Mouse (Mus musculus) liver, embryonic 13.5 days (tissue): ENCODE results near the gene Gpn1. TPM values are rescaled to one million over a fixed set of nuclear protein-coding genes. Genes with fewer than 3 reads are reported as not detected.
"Not testable (repeated sequence)": the region's sequence is repeated elsewhere in the genome, so short reads cannot be mapped to it uniquely, and the experiment has no call there.

Source experiments
- ATAC-seq: fragments of 200-750 bp; cut with Nextera tagmentation; 2 replicates; pipeline ENCODE4 v1.8.0; 2017; ENCODE audit warnings: low read depth, mild to moderate bottlenecking, moderate number of reproducible peaks, moderate library complexity
- DNase-seq: peaks from one replicate; pipeline ENCODE4 v3.0.0; 2022
- H3K27ac ChIP-seq: fragments of 300-500 bp; sonication (generic); 2 replicates; pipeline ENCODE4 v1.5.1; 2015; ENCODE audit warnings: moderate library complexity, mild to moderate bottlenecking, inconsistent platforms
- H3K27me3 ChIP-seq: fragments of 300-500 bp; sonication (generic); 2 replicates; pipeline ENCODE4 v1.6.1; 2015; ENCODE audit warnings: mild to moderate bottlenecking, inconsistent platforms
- H3K36me3 ChIP-seq: fragments of 300-500 bp; sonication (generic); 2 replicates; pipeline ENCODE4 v1.6.1; 2015; ENCODE audit warnings: mild to moderate bottlenecking, inconsistent platforms
- H3K4me1 ChIP-seq: fragments of 300-500 bp; sonication (generic); replicated peaks from 2 replicates; pipeline ENCODE4 v1.6.1; 2015; ENCODE audit warnings: inconsistent platforms
- H3K4me2 ChIP-seq: fragments of 300-500 bp; sonication (generic); 2 replicates; pipeline ENCODE4 v1.6.1; 2015; ENCODE audit warnings: inconsistent platforms, mild to moderate bottlenecking, moderate library complexity
- H3K4me3 ChIP-seq: fragments of 300-500 bp; sonication (generic); replicated peaks from 2 replicates; pipeline ENCODE4 v1.5.1; 2015; ENCODE audit warnings: mild to moderate bottlenecking, inconsistent platforms
- H3K9ac ChIP-seq: fragments of 300-500 bp; sonication (generic); 2 replicates; pipeline ENCODE4 v1.6.1; 2015; ENCODE audit warnings: mild to moderate bottlenecking, inconsistent platforms
- H3K9me3 ChIP-seq: fragments of 300-500 bp; sonication (generic); replicated peaks from 2 replicates; pipeline ENCODE4 v1.6.1; 2016; ENCODE audit warnings: inconsistent platforms
- WGBS: fragments of 180-500 bp; shearing (Covaris S2); methylation state at CpG from one replicate; pipeline ENCODE4 v1.1.7; 2015; ENCODE audit not compliant: insufficient replicate concordance; 5-methylcytosine and 5-hydroxymethylcytosine counted together
- polyA plus RNA-seq: library from polyadenylated mRNA; unstranded; fragments of >200 nt; fragmentation: Nextera tagmentation; extraction: Ambion mirVana; gene quantifications from 2 replicates; pipeline ENCODE4 v1.2.1, GENCODE M21; 2015

Gene Gpn1
- polyA plus RNA-seq, 1 experiment from 2014 or later = 26.3 TPM

DNA sequence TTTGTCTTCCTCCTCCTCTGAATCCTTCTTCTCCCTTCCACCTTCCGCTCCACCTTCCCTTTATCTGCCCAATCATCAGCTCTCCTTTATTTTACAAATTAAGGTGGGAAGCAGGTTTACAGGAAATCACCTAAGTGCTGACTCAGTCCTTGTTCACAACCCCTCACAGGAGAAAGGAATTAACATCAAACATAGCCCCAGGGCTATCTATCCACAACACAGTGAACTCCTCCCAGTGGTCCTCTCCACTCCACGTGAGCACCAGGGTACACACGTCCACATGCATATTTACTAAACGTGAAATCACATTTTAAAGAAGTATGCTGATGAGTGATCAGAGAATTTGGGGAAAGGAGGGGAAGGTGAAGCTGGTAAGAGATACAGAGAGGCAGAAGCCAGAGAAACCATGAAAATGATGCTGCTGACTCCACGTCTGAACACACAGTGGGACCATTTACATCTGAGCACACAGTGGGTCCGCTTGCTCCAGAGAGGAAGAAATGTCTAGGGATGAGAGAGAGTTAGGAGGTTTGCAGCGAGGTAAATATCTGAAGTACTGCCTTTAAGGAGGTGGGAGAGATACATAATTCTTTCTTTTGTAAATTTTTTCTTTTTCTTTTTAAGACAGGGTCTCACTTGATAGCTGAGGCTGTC is 5.3 kb upstream of the Gpn1 start:
- whole genome bisulfite sequencing = 55% methylated on average over 7 of the region's 7 CpGs
- ATAC-seq = no peak

DNA sequence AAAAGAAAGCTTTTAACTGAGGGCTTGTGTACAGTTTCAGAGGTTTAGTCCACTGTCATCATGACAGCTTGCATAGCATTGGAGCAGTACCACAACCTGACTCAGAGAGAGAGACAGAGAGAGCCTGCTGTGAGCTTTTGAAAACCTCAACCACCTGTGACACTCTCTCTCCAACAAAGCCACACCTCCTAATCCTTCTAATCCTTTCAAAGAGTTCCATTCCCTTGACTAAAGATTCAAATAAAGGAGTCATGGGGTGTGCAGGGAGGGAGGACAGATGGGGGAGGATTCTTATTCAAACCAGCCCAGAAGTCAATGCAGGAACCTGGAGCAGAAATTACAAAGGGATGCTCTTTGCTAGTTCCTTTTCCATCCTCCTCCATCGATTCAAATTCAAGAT is 2.5 kb upstream of the Gpn1 start:
- no peaks in the 10 kb centered on the region for H3K9me3 ChIP-seq
- peaks cover 10% of the 10 kb centered on the region for H3K27me3 ChIP-seq
- no peak for ATAC-seq

More for the DNA sequence above, 5.3 kb upstream of the Gpn1 start:
- no peak overlapping the region for H3K4me3 ChIP-seq
- H3K9ac ChIP-seq = no peak overlapping the region
- no peaks in the 10 kb centered on the region for H3K9me3 ChIP-seq
- no peak overlapping the region for H3K27ac ChIP-seq
- H3K27me3 ChIP-seq = peaks cover 10% of the 10 kb centered on the region
- no peaks in the 10 kb centered on the region for H3K36me3 ChIP-seq
- no peak for DNase-seq
- peaks cover 5% of the 10 kb centered on the region for H3K4me1 ChIP-seq
- no peak overlapping the region for H3K4me2 ChIP-seq

DNA sequence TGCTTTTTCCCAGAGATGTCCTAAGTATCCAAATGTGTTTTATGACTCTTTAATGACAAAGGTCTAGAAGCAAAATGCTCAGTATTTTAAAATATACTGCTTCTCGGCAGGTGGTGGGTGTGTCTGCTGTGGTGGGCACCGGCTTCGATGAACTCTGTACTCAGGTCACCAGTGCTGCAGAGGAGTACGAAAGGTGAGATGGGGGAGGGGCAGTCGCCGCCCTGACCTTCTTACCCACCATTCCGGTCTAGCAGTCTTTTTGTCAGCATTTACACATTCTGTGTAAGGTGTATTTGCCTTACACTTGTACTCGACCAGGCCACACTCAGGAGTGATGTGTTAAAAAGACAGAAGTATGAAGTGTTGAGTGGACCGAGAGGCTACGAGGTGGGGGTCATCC is 10.3 kb downstream of the Gpn1 start:
- Histone ChIP-seq H3K9ac (no peak overlapping the region), H3K9me3 (no peaks in the 10 kb centered on the region), H3K27ac (no peak overlapping the region), H3K27me3 (no peaks in the 10 kb centered on the region), H3K4me2 (no peak overlapping the region), H3K4me1 (0 out of 2 replicates have a peak, but pooled peaks cover 4% of the 10 kb centered on the region), H3K36me3 (peaks cover 87% of the 10 kb centered on the region), H3K4me3 (no peak overlapping the region)
- ATAC-seq (no peak), DNase-seq (no peak)
- 81% methylated on average over 10 of the region's 10 CpGs for WGBS

More for the DNA sequence above, 2.5 kb upstream of the Gpn1 start:
- Histone ChIP-seq H3K36me3 (peaks cover 11% of the 10 kb centered on the region), H3K9ac (no peak overlapping the region), H3K27ac (no peak overlapping the region), H3K4me2 (no peak overlapping the region), H3K4me1 (peaks cover 17% of the 10 kb centered on the region), H3K4me3 (no peak overlapping the region)
- 66% methylated on average over 1 of the region's 1 CpGs for WGBS
- DNase-seq = no peak

GRCm38 (mm10) chr5:31512481-31512880 is 17.9 kb downstream of the Gpn1 start:
- H3K9me3 ChIP-seq = no peaks in the 10 kb centered on the region
- H3K4me2 ChIP-seq = no peak overlapping the region
- no peaks in the 10 kb centered on the region for H3K27me3 ChIP-seq
- no peak overlapping the region for H3K9ac ChIP-seq
- H3K27ac ChIP-seq = no peak overlapping the region
- no peak overlapping the region for H3K4me3 ChIP-seq
- H3K36me3 ChIP-seq = peaks cover 89% of the 10 kb centered on the region
- ATAC-seq = no peak
- WGBS = 25% methylated on average over 1 of the region's 1 CpGs
- DNase-seq = no peak
- no peaks in the 10 kb centered on the region for H3K4me1 ChIP-seq

DNA sequence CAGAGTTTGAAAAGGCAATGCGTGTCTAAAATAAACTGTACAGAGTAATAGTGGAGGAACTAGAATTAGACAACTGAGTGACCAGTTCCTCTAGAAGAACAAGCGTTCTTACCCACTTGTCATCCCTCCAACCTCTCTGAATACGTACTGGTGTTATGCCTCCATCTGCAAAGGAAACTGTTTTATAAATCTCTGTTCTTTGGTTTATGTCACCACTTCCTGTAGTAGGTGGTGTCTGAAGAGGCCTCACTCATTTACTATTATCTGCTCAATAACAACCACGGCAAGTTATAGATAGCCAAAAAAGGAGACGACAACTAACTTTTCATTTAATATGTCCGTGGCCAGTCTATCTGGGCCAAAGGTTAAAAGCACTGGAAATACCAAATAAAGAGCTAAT is 26.0 kb downstream of the Gpn1 start:
- Histone ChIP-seq H3K4me3 (no peak overlapping the region), H3K4me1 (peaks cover 7% of the 10 kb centered on the region), H3K9me3 (no peaks in the 10 kb centered on the region), H3K4me2 (no peak overlapping the region), H3K36me3 (peaks cover 66% of the 10 kb centered on the region), H3K27ac (no peak overlapping the region), H3K27me3 (no peaks in the 10 kb centered on the region), H3K9ac (no peak overlapping the region)
- no peak for DNase-seq
- WGBS = 76% methylated on average over 6 of the region's 6 CpGs
- ATAC-seq = no peak

DNA sequence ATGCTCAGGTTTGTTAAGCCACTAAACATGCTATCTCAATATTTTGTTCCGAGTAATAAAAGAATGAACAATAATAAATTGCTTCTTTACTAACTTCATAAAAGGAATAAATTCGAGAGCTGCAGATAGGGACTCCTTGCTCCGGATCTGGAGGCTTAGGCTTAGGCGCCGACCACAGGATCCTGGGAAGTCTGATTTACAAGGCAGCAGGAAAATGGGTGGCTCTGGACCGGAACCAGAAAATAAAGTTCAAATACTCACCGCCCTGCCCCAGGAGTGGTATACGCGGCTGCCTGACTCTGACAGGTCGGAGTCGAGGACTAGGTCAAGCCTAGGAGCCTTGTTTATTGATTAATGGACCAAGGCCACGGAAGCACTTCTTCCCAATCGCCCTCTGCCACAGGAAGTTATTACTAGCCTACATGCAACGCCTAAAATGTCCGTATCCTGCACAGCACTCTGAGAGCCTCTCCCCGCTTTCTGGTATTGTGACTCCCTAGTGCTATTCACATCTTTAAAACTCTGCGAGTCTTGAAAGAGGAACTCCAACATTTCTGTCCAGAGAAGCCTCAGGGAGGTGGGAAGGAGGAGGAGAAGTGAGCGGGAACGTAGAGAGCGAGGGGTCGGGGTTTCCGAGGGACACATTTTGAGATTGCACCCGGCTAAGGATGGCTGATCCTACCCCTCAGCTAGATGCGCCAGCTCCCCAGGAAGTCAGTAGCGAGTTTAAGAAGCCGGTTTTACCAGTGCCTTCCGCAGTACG is 32.0 kb downstream of the Gpn1 start, which contains the start of gene Slc4a1ap:
Gene Slc4a1ap, plus strand, starts transcription at position 642 of the 763 bp plus-strand sequence.
- DNase-seq (peak; percentile 65), ATAC-seq (peak; percentile 85)
- Histone ChIP-seq H3K36me3 (peaks cover 28% of the 10 kb centered on the region), H3K27me3 (no peaks in the 10 kb centered on the region), H3K4me1 (peaks cover 31% of the 10 kb centered on the region), H3K27ac (peak within 1 kb of the TSS; percentile 77), H3K4me2 (peak within 1 kb of the TSS; percentile 94), H3K9me3 (no peaks in the 10 kb centered on the region), H3K4me3 (peak within 1 kb of the TSS; percentile 94), H3K9ac (peak within 1 kb of the TSS; percentile 92)
- under 1% methylated on average over 28 of the region's 28 CpGs for WGBS

DNA sequence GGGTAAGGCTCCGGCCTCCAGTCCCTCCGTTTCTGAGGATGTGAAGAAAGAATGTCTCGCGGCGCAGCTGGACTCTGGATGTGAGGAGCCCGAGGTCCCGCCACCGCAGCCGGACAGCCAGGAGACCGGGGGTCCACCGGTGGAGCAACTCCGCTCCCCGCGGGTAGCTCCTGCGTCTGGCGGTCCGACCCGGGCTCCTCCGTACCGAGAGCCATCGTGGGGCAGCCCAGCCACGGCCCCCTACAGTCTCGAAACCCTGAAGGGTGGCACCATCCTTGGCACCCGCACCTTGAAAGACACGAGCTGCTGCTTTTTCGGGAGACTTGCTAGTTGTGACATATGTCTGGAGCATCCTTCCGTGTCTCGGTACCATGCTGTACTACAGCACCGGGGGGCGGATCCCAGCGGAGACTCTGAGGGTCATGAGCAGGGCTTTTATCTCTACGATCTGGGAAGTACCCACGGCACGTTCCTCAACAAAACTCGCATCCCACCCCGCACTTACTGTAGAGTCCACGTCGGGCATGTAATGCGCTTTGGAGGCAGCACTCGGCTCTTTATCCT is 32.7 kb downstream of the Gpn1 start:
- peaks cover 31% of the 10 kb centered on the region for H3K4me1 ChIP-seq
- 2% methylated on average over 40 of the region's 40 CpGs for WGBS
- H3K36me3 ChIP-seq = peaks cover 30% of the 10 kb centered on the region
- no peaks in the 10 kb centered on the region for H3K9me3 ChIP-seq
- peak overlapping the region; percentile 94 for H3K4me2 ChIP-seq
- peak overlapping the region; percentile 77 for H3K27ac ChIP-seq
- peak overlapping the region; percentile 92 for H3K9ac ChIP-seq
- no peaks in the 10 kb centered on the region for H3K27me3 ChIP-seq
- H3K4me3 ChIP-seq = peak overlapping the region; percentile 94
- peak; percentile 17 for DNase-seq
- peak; percentile 46 for ATAC-seq

DNA sequence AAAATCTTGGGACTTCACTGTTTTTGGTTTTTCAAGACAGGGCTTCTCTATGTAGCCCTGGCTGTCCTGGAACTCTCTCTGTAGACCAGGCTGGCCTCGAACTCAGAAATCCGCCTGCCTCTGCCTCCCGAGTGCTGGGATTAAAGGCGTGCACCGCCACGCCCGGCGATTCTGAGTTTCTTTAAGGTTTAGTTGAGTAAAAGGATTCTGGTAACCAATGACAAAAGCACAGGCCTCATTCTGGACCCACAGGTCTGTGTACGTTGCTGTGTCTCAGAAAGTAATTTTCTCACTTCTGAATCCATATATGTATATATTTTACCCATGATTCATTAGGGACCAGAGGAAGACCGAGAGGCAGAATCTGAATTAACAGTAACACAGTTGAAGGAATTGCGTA is 33.2 kb downstream of the Gpn1 start, which contains the start of gene Supt7l:
Gene Supt7l, minus strand, starts transcription at position 101 of the 400 bp plus-strand sequence.
- not testable (repeated sequence) for H3K27me3 ChIP-seq, H3K9me3 ChIP-seq, ATAC-seq
- H3K4me1 ChIP-seq = peaks cover 31% of the 10 kb centered on the region
- peak within 1 kb of the TSS; percentile 94 for H3K4me3 ChIP-seq
- DNase-seq = peak; percentile 1
- 64% methylated on average over 11 of the region's 11 CpGs for WGBS
- peak within 1 kb of the TSS; percentile 94 for H3K4me2 ChIP-seq
- peak within 1 kb of the TSS; percentile 92 for H3K9ac ChIP-seq
- H3K36me3 ChIP-seq = peaks cover 30% of the 10 kb centered on the region
- H3K27ac ChIP-seq = peak within 1 kb of the TSS; percentile 77

- H3K9me3 ChIP-seq = no peaks in the 10 kb centered on the region
- no peak overlapping the region for H3K9ac ChIP-seq
- no peak for ATAC-seq
- WGBS = 25% methylated on average over 2 of the region's 2 CpGs
- H3K4me1 ChIP-seq = peaks cover 31% of the 10 kb centered on the region
- DNase-seq = no peak
- peak overlapping the region; percentile 94 for H3K4me2 ChIP-seq
- H3K27ac ChIP-seq = no peak overlapping the region
- H3K36me3 ChIP-seq = peaks cover 36% of the 10 kb centered on the region
- H3K4me3 ChIP-seq = peak overlapping the region; percentile 94; the same call in 1 of the 2 replicates
- no peaks in the 10 kb centered on the region for H3K27me3 ChIP-seq
Observed at GRCm38 (mm10) chr5:31528560-31528959, 34.0 kb downstream of the Gpn1 start.

DNA sequence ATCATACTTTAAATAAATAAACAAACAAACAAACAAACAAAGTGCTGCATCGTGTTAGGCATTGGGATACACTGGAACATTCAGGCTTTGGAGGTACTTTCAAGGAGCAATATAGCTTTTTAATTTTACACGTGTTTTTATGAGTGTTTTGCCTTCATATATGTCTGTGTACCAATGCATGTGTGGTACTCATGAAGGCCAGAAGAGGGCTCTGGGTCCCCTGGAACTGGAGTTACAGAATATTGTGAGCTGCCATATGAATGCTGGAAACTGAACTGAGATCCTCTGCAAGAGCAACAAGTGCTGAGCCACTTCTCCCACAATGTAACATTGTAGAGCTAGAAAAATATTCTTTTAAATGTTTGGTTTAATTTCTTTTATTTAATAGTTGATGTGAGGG is 40.7 kb downstream of the Gpn1 start:
- Histone ChIP-seq H3K9ac (no peak overlapping the region), H3K9me3 (no peaks in the 10 kb centered on the region), H3K4me1 (no peaks in the 10 kb centered on the region), H3K27me3 (no peaks in the 10 kb centered on the region), H3K4me2 (no peak overlapping the region), H3K27ac (no peak overlapping the region), H3K36me3 (peaks cover 81% of the 10 kb centered on the region), H3K4me3 (no peak overlapping the region)
- no peak for DNase-seq
- 78% methylated on average over 2 of the region's 2 CpGs for WGBS
- ATAC-seq = no peak

DNA sequence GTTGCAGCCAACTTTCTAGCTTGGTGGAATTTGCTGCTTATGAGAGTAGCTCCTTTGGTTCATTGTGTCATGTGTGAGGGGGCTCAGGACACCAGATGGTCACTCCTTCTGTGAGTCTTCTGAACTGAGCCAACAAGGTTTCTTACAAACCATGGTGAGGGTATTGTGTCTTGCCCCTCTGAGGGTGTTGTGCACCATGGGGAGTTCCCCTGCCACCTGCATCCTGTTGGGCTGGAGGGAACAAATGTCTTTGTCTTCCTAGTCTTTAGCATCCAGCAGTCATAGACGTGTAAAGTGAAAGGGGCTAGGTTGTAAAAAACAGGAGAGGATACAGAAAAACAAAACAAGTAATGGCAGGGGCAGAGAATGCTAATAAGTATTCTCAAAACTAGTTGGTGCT is 64.9 kb downstream of the Gpn1 start:
- Histone ChIP-seq H3K9me3 (no peaks in the 10 kb centered on the region), H3K4me3 (no peak overlapping the region), H3K9ac (no peak overlapping the region), H3K27ac (no peak overlapping the region), H3K36me3 (peaks cover 37% of the 10 kb centered on the region), H3K4me2 (no peak overlapping the region), H3K27me3 (no peaks in the 10 kb centered on the region), H3K4me1 (no peaks in the 10 kb centered on the region)
- DNase-seq (no peak), ATAC-seq (no peak)
- 60% methylated on average over 1 of the region's 1 CpGs for WGBS
